Mouse (Mus musculus) embryonic facial prominence, embryonic 14.5 days (tissue): ENCODE measurements around the gene Nrp2. TPM values are rescaled to one million over a fixed set of nuclear protein-coding genes. Genes with fewer than 3 reads are reported as not detected.

Experiments used
- ATAC-seq: fragments of 200-750 bp; cut with Nextera tagmentation; 2 replicates; pipeline ENCODE4 v1.8.0; 2017; ENCODE audit warnings: low read depth, moderate number of reproducible peaks, moderate TSS enrichment
- DNase-seq: peaks from one replicate; pipeline ENCODE4 v3.0.0-alpha.2; 2015; ENCODE audit warnings: low spot score
- H3K27ac ChIP-seq: fragments of 300-500 bp; sonication (generic); replicated peaks from 2 replicates; pipeline ENCODE4 v1.5.1; 2014; ENCODE audit warnings: low read depth, mild to moderate bottlenecking, low read length, moderate library complexity
- H3K27me3 ChIP-seq: fragments of 300-500 bp; sonication (generic); replicated peaks from 2 replicates; pipeline ENCODE4 v1.6.1; 2014; ENCODE audit warnings: low read length; ENCODE audit not compliant: control insufficient read depth, insufficient read depth
- H3K36me3 ChIP-seq: fragments of 300-500 bp; sonication (generic); 2 replicates; pipeline ENCODE4 v1.6.1; 2014; ENCODE audit warnings: low read length, mixed read lengths; ENCODE audit not compliant: control insufficient read depth, insufficient read depth
- H3K4me1 ChIP-seq: fragments of 300-500 bp; sonication (generic); 2 replicates; pipeline ENCODE4 v1.6.1; 2014; ENCODE audit warnings: antibody characterized with exemption, low read length; ENCODE audit not compliant: control insufficient read depth, insufficient read depth
- H3K4me2 ChIP-seq: fragments of 300-500 bp; sonication (generic); 2 replicates; pipeline ENCODE4 v1.6.1; 2014; ENCODE audit warnings: low read depth, mild to moderate bottlenecking, low read length, moderate library complexity, mixed read lengths
- H3K4me3 ChIP-seq: fragments of 300-500 bp; sonication (generic); 2 replicates; pipeline ENCODE4 v1.5.1; 2014; ENCODE audit warnings: low read depth, mild to moderate bottlenecking, low read length
- H3K9ac ChIP-seq: fragments of 300-500 bp; sonication (generic); 2 replicates; pipeline ENCODE4 v1.6.1; 2014; ENCODE audit warnings: low read depth, mild to moderate bottlenecking, low read length, moderate library complexity, mixed read lengths
- H3K9me3 ChIP-seq: fragments of 300-500 bp; sonication (generic); 2 replicates; pipeline ENCODE4 v1.6.1; 2016; ENCODE audit warnings: low read length; ENCODE audit not compliant: control insufficient read depth
- WGBS: fragments of 180-500 bp; shearing (Covaris S2); extraction: QIAGEN DNeasy Blood & Tissue Kit; methylation state at CpG from one replicate; pipeline ENCODE4 v1.1.7; 2014; 5-methylcytosine and 5-hydroxymethylcytosine counted together
- polyA plus RNA-seq: library from polyadenylated mRNA; unstranded; fragments of >200 nt; fragmentation: Nextera tagmentation; extraction: Ambion mirVana; gene quantifications from 2 replicates; pipeline ENCODE4 v1.2.1, GENCODE M21; 2014

Gene Nrp2
- polyA plus RNA-seq, 1 experiment from 2014 or later, result 41.6 TPM

- Histone ChIP-seq H3K9ac (no peak overlapping the region), H3K27me3 (no peaks in the 10 kb centered on the region), H3K9me3 (no peaks in the 10 kb centered on the region), H3K36me3 (peaks cover 57% of the 10 kb centered on the region), H3K4me1 (peaks cover 20% of the 10 kb centered on the region), H3K4me2 (no peak overlapping the region), H3K27ac (no peak overlapping the region), H3K4me3 (no peak overlapping the region)
- DNase-seq (no peak), ATAC-seq (no peak)
- WGBS, result 79% methylated on average over 3 of the region's 3 CpGs
Measured at GRCm38 (mm10) chr1:62748361-62748760, 45.3 kb downstream of the Nrp2 start.

- Histone ChIP-seq H3K4me2 (no peak overlapping the region), H3K4me1 (peaks cover 20% of the 10 kb centered on the region), H3K4me3 (no peak overlapping the region), H3K9me3 (no peaks in the 10 kb centered on the region), H3K27ac (no peak overlapping the region), H3K9ac (no peak overlapping the region), H3K27me3 (no peaks in the 10 kb centered on the region), H3K36me3 (peaks cover 52% of the 10 kb centered on the region)
- ATAC-seq, result no peak
- no peak for DNase-seq
- 89% methylated on average over 14 of the region's 14 CpGs for WGBS
Measured at GRCm38 (mm10) chr1:62749716-62750115, 46.6 kb downstream of the Nrp2 start.

- Histone ChIP-seq H3K27ac (peak overlapping the region; percentile 31; the same call in 1 of the 2 replicates), H3K4me1 (peaks cover 20% of the 10 kb centered on the region), H3K4me3 (no peak overlapping the region), H3K9me3 (no peaks in the 10 kb centered on the region), H3K27me3 (no peaks in the 10 kb centered on the region), H3K4me2 (no peak overlapping the region), H3K9ac (no peak overlapping the region), H3K36me3 (peaks cover 53% of the 10 kb centered on the region)
- 76% methylated on average over 5 of the region's 5 CpGs for WGBS
- ATAC-seq (no peak), DNase-seq (no peak)
Measured at GRCm38 (mm10) chr1:62750408-62751008, 47.4 kb downstream of the Nrp2 start.

GRCm38 (mm10) chr1:62751011-62752006 lies 48.2 kb downstream of the Nrp2 start:
- peak overlapping the region; percentile 31 for H3K27ac ChIP-seq
- peaks cover 20% of the 10 kb centered on the region for H3K4me1 ChIP-seq
- no peak overlapping the region for H3K9ac ChIP-seq
- WGBS, result 30% methylated on average over 15 of the region's 15 CpGs
- H3K27me3 ChIP-seq, result no peaks in the 10 kb centered on the region
- peak; percentile 91 for DNase-seq
- no peaks in the 10 kb centered on the region for H3K9me3 ChIP-seq
- peak overlapping the region; percentile 1; the same call in 1 of the 2 replicates for H3K4me2 ChIP-seq
- peak; percentile 56 for ATAC-seq
- no peak overlapping the region for H3K4me3 ChIP-seq
- peaks cover 46% of the 10 kb centered on the region for H3K36me3 ChIP-seq

GRCm38 (mm10) chr1:62752055-62752454 lies 49.0 kb downstream of the Nrp2 start:
- Histone ChIP-seq H3K4me3 (no peak overlapping the region), H3K4me1 (peaks cover 23% of the 10 kb centered on the region), H3K27ac (peak overlapping the region; percentile 31), H3K9me3 (no peaks in the 10 kb centered on the region), H3K36me3 (peaks cover 45% of the 10 kb centered on the region), H3K9ac (no peak overlapping the region), H3K27me3 (no peaks in the 10 kb centered on the region), H3K4me2 (0 out of 2 replicates have a peak overlapping the region, but pooled peaks have one; percentile 1)
- DNase-seq (peak; percentile 78), ATAC-seq (no peak)
- 57% methylated on average over 8 of the region's 8 CpGs for WGBS

- no peak overlapping the region for H3K9ac ChIP-seq
- no peak for ATAC-seq
- no peak for DNase-seq
- peaks cover 42% of the 10 kb centered on the region for H3K36me3 ChIP-seq
- H3K4me2 ChIP-seq, result no peak overlapping the region
- no peak overlapping the region for H3K27ac ChIP-seq
- peaks cover 23% of the 10 kb centered on the region for H3K4me1 ChIP-seq
- no peaks in the 10 kb centered on the region for H3K9me3 ChIP-seq
- no peak overlapping the region for H3K4me3 ChIP-seq
- H3K27me3 ChIP-seq, result no peaks in the 10 kb centered on the region
- WGBS, result 66% methylated on average over 7 of the region's 7 CpGs
Measured at GRCm38 (mm10) chr1:62752661-62753333, 49.7 kb downstream of the Nrp2 start.

GRCm38 (mm10) chr1:62754066-62754835 lies 51.2 kb downstream of the Nrp2 start:
- H3K4me2 ChIP-seq, result no peak overlapping the region
- H3K9ac ChIP-seq, result 0 out of 2 replicates have a peak overlapping the region, but pooled peaks have one; percentile 9
- no peaks in the 10 kb centered on the region for H3K27me3 ChIP-seq
- peaks cover 32% of the 10 kb centered on the region for H3K36me3 ChIP-seq
- H3K4me3 ChIP-seq, result no peak overlapping the region
- ATAC-seq (no peak), DNase-seq (no peak)
- H3K9me3 ChIP-seq, result no peaks in the 10 kb centered on the region
- H3K4me1 ChIP-seq, result peaks cover 23% of the 10 kb centered on the region
- no peak overlapping the region for H3K27ac ChIP-seq
- 61% methylated on average over 8 of the region's 8 CpGs for WGBS

- Histone ChIP-seq H3K27ac (no peak overlapping the region), H3K27me3 (no peaks in the 10 kb centered on the region), H3K9me3 (no peaks in the 10 kb centered on the region), H3K4me1 (peaks cover 14% of the 10 kb centered on the region), H3K4me3 (no peak overlapping the region), H3K36me3 (peaks cover 58% of the 10 kb centered on the region), H3K4me2 (no peak overlapping the region), H3K9ac (no peak overlapping the region)
- WGBS, result 27% methylated on average over 5 of the region's 5 CpGs
- DNase-seq (no peak), ATAC-seq (peak; percentile 21; the same call in 1 of the 2 replicates)
Measured at GRCm38 (mm10) chr1:62760086-62760485, 57.0 kb downstream of the Nrp2 start.
